Mouse (Mus musculus) testis, adult 2 months (tissue): Measurements from ENCODE around the gene Tpcn2. TPM values are rescaled to one million over a fixed set of nuclear protein-coding genes. Genes with fewer than 3 reads are reported as not detected.

Experiments
- H3K27ac ChIP-seq: fragments of 200-500 bp; 2 replicates; pipeline ENCODE4 v1.5.1; 2012; ENCODE audit warnings: low read depth, low read length; ENCODE audit not compliant: control insufficient read depth, insufficient read depth
- H3K27me3 ChIP-seq: fragments of 200-500 bp; 2 replicates; pipeline ENCODE4 v1.6.1; 2012; ENCODE audit warnings: mild to moderate bottlenecking, low read length, moderate library complexity; ENCODE audit not compliant: control insufficient read depth, insufficient read depth
- H3K36me3 ChIP-seq: fragments of 200-500 bp; 2 replicates; pipeline ENCODE4 v1.6.1; 2012; ENCODE audit warnings: mild to moderate bottlenecking, low read length; ENCODE audit not compliant: control insufficient read depth, insufficient read depth
- H3K4me1 ChIP-seq: fragments of 200-500 bp; 2 replicates; pipeline ENCODE4 v1.6.1; 2012; ENCODE audit warnings: low read length; ENCODE audit not compliant: control insufficient read depth, insufficient read depth
- H3K4me3 ChIP-seq: fragments of 200-500 bp; 2 replicates; pipeline ENCODE4 v1.5.1; 2012; ENCODE audit warnings: low read depth, mild to moderate bottlenecking, low read length, moderate library complexity, mixed read lengths; ENCODE audit not compliant: control insufficient read depth
- CTCF ChIP-seq: fragments of 200-500 bp; IDR thresholded peaks from 2 replicates; pipeline ENCODE4 v1.5.1; 2012; ENCODE audit warnings: low read depth, mild to moderate bottlenecking, inconsistent platforms, low read length, moderate library complexity; ENCODE audit not compliant: control insufficient read depth, insufficient read depth, insufficient replicate concordance
- POLR2A ChIP-seq: fragments of 200-500 bp; IDR thresholded peaks from 2 replicates; pipeline ENCODE4 v1.6.1; 2012; ENCODE audit warnings: low read depth, mild to moderate bottlenecking, inconsistent platforms, low read length, moderate library complexity; ENCODE audit not compliant: control insufficient read depth
- polyA plus RNA-seq: library from polyadenylated mRNA; depleted of rRNA; stranded (reverse); fragments of >200 nt; gene quantifications from 2 replicates; pipeline ENCODE4 v1.2.3, GENCODE M21; 2012

The Tpcn2 gene
- polyA plus RNA-seq, 1 experiment = 16.8 TPM

DNA sequence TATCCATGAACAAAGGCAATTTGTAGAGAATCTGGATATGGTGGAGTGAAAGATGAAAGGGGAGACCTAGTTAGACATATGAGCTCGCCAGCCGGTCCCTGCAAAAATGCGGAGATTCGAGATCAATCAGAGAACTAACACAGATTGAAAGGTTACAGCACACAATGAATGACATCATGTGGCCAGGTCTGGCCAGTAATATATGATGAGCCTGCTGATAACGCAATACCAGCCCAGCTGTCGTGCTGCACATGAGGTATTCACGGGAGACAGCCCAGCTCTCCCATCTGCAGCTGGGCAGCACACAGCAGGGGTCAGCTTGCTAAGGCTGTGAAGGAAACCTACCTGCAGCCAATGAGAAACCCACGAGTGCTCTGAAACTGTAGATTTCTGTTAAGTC, 94.5 kb downstream of the Tpcn2 start:
- Histone ChIP-seq H3K4me1 (no peaks in the 10 kb centered on the region), H3K27ac (no peak overlapping the region), H3K36me3 (no peaks in the 10 kb centered on the region), H3K4me3 (no peak overlapping the region), H3K27me3 (no peaks in the 10 kb centered on the region)
- TF ChIP-seq POLR2A (no peak), CTCF (no peak)

- no peak overlapping the region for H3K27ac ChIP-seq
- H3K27me3 ChIP-seq = no peaks in the 10 kb centered on the region
- no peaks in the 10 kb centered on the region for H3K36me3 ChIP-seq
- no peaks in the 10 kb centered on the region for H3K4me1 ChIP-seq
- H3K4me3 ChIP-seq = no peak overlapping the region
- no peak for TF ChIP-seq POLR2A
- TF ChIP-seq CTCF = no peak
Observed at GRCm38 (mm10) chr7:145187802-145188201, 96.0 kb downstream of the Tpcn2 start.

DNA sequence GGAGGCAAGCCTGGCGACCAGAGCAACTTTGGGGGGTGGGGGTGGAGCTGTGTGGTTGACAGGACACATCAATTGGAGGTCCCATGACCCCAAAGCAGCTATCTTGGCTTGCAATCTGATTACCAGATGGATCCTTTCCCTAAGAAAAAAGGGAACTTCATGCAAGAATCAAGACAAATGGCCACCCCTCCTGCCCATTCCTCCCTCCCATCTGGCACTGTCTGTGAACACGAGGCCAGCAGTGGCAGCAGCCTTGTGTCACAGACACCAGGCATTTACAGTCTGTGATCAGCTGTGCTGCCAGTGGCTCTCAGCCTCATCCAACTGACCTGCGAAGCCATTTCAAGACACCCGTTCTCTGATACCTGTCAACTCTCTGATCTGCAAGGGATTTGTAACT, 101.4 kb downstream of the Tpcn2 start:
- Histone ChIP-seq H3K27ac (no peak overlapping the region), H3K36me3 (no peaks in the 10 kb centered on the region), H3K27me3 (no peaks in the 10 kb centered on the region), H3K4me1 (no peaks in the 10 kb centered on the region), H3K4me3 (no peak overlapping the region)
- no peak for TF ChIP-seq CTCF
- no peak for TF ChIP-seq POLR2A

DNA sequence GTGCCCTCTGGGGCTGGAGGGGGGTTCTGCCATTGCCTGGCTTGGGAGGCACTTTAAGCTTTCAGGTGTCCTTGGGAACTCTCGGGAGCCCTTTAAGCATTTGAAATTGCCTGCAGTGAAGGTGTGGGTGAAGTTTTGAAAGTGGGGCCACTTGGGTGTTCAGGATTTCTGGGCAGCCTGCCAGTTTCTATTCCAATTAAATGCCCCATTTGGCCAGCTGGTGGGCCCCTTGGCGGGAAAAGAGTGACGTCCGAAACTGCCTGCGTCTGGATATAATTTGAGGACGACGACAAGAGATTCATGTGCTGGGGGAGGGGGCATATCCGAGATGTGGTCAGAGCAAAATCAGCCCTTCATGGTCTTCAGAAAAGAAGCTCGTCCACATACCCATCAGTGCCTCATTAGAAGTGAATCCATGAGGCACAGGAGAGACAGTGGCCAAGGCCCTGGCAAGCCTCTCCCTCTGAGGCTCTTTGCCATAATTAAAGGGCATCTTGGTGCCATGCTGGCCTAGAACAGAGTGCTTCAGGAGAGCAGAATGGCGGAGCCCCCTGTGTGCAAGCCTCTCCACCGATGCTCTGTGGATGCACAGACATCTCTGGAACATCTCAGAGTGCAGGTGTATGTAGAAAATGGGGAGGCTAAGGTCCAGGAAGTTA, 102.3 kb downstream of the Tpcn2 start:
- Histone ChIP-seq H3K36me3 (no peaks in the 10 kb centered on the region), H3K4me1 (no peaks in the 10 kb centered on the region), H3K27ac (no peak overlapping the region), H3K4me3 (no peak overlapping the region), H3K27me3 (no peaks in the 10 kb centered on the region)
- TF ChIP-seq CTCF (no peak), POLR2A (no peak)

GRCm38 (mm10) chr7:145179691-145180091, 104.1 kb downstream of the Tpcn2 start:
- H3K27me3 ChIP-seq = no peaks in the 10 kb centered on the region
- no peak for TF ChIP-seq POLR2A
- TF ChIP-seq CTCF = no peak
- no peaks in the 10 kb centered on the region for H3K4me1 ChIP-seq
- no peaks in the 10 kb centered on the region for H3K36me3 ChIP-seq
- H3K4me3 ChIP-seq = no peak overlapping the region
- no peak overlapping the region for H3K27ac ChIP-seq

GRCm38 (mm10) chr7:145176750-145177589, 106.8 kb downstream of the Tpcn2 start:
- Histone ChIP-seq H3K36me3 (no peaks in the 10 kb centered on the region), H3K27ac (no peak overlapping the region), H3K4me3 (no peak overlapping the region), H3K4me1 (no peaks in the 10 kb centered on the region), H3K27me3 (no peaks in the 10 kb centered on the region)
- no peak for TF ChIP-seq POLR2A
- TF ChIP-seq CTCF = no peak

GRCm38 (mm10) chr7:145173563-145173962, 110.2 kb downstream of the Tpcn2 start:
- H3K36me3 ChIP-seq = no peaks in the 10 kb centered on the region
- H3K4me1 ChIP-seq = no peaks in the 10 kb centered on the region
- no peak overlapping the region for H3K4me3 ChIP-seq
- no peak overlapping the region for H3K27ac ChIP-seq
- no peaks in the 10 kb centered on the region for H3K27me3 ChIP-seq
- no peak for TF ChIP-seq POLR2A
- no peak for TF ChIP-seq CTCF
